Mouse (Mus musculus): ENCODE measurements at regions not wholly inside any gene's neighbourhood (a gene's known extent, or its start where the extent isn't known, plus 50 kb on each side); places are given as distances from the start of the nearest gene placed in this dataset.

GRCm38 (mm10) chr12:106928389-106928788 is 560.0 kb upstream of the 3110018I06Rik start:
- no peak for DNase-seq (ENCODE audit: low read depth, low spot score)
- Histone ChIP-seq H3K36me3 (ENCODE audit: control insufficient read depth, insufficient read depth, low read length, poor library complexity, severe bottlenecking) (no peaks in the 10 kb centered on the region), H3K4me3 (ENCODE audit: insufficient read depth in 1 of 2, low read depth in 1 of 2, low read length in 2 of 2, poor library complexity in 1 of 2, severe bottlenecking in 1 of 2) (no peak overlapping the region), H3K27ac (ENCODE audit: insufficient read depth, low read depth, low read length, poor library complexity, severe bottlenecking) (no peak overlapping the region), H3K9ac (ENCODE audit: insufficient read depth, low read depth, low read length, poor library complexity, severe bottlenecking) (no peak overlapping the region), H3K9me3 (ENCODE audit: control insufficient read depth, insufficient read depth, low read depth, low read length) (no peaks in the 10 kb centered on the region), H3K4me1 (ENCODE audit: control insufficient read depth in 2 of 2, insufficient read depth in 2 of 2, low read length in 2 of 2, poor library complexity in 1 of 2) (no peaks in the 10 kb centered on the region)
- in situ Hi-C loops (cut with MboI; ENCODE audit: low sequenced_read_pairs in 2 of 2, unreplicated experiment in 2 of 2) = no loop called here
- TF ChIP-seq HCFC1 (IDR thresholded peaks at IDR 0.05; ENCODE audit: borderline replicate concordance, insufficient read depth, low read length) (no peak), CHD2 (IDR thresholded peaks at IDR 0.05; ENCODE audit: low read depth, low read length) (no peak), ZC3H11A (IDR thresholded peaks at IDR 0.05; ENCODE audit: borderline replicate concordance, low read depth, low read length) (no peak), ZNF384 (IDR thresholded peaks at IDR 0.05; ENCODE audit: low read depth, low read length) (no peak), MAFK (IDR thresholded peaks at IDR 0.05; ENCODE audit: insufficient read depth, low read depth, low read length) (no peak)

GRCm38 (mm10) chr12:106929161-106929560 is 559.3 kb upstream of the 3110018I06Rik start:
- H3K36me3 ChIP-seq (ENCODE audit: control insufficient read depth, insufficient read depth, low read length, poor library complexity, severe bottlenecking) = no peaks in the 10 kb centered on the region
- H3K9me3 ChIP-seq (ENCODE audit: control insufficient read depth, insufficient read depth, low read depth, low read length) = no peaks in the 10 kb centered on the region
- in situ Hi-C loops (cut with MboI; ENCODE audit: low sequenced_read_pairs in 2 of 2, unreplicated experiment in 2 of 2) = no loop called here
- no peak overlapping the region for H3K9ac ChIP-seq (ENCODE audit: insufficient read depth, low read depth, low read length, poor library complexity, severe bottlenecking)
- TF ChIP-seq ZNF384 (IDR thresholded peaks at IDR 0.05; ENCODE audit: low read depth, low read length) = no peak
- TF ChIP-seq HCFC1 (IDR thresholded peaks at IDR 0.05; ENCODE audit: borderline replicate concordance, insufficient read depth, low read length) = no peak
- TF ChIP-seq MAFK (IDR thresholded peaks at IDR 0.05; ENCODE audit: insufficient read depth, low read depth, low read length) = no peak
- TF ChIP-seq ZC3H11A (IDR thresholded peaks at IDR 0.05; ENCODE audit: borderline replicate concordance, low read depth, low read length) = no peak
- TF ChIP-seq CHD2 (IDR thresholded peaks at IDR 0.05; ENCODE audit: low read depth, low read length) = no peak
- no peak overlapping the region for H3K27ac ChIP-seq (ENCODE audit: insufficient read depth, low read depth, low read length, poor library complexity, severe bottlenecking)
- no peak for DNase-seq (ENCODE audit: low read depth, low spot score)
- H3K4me3 ChIP-seq (ENCODE audit: insufficient read depth in 1 of 2, low read depth in 1 of 2, low read length in 2 of 2, poor library complexity in 1 of 2, severe bottlenecking in 1 of 2) = no peak overlapping the region
- no peaks in the 10 kb centered on the region for H3K4me1 ChIP-seq (ENCODE audit: control insufficient read depth in 2 of 2, insufficient read depth in 2 of 2, low read length in 2 of 2, poor library complexity in 1 of 2)

GRCm38 (mm10) chr12:106931591-106931990 is 556.8 kb upstream of the 3110018I06Rik start:
- no peak for DNase-seq (ENCODE audit: low read depth, low spot score)
- in situ Hi-C loops (cut with MboI; ENCODE audit: low sequenced_read_pairs in 2 of 2, unreplicated experiment in 2 of 2) = no loop called here

GRCm38 (mm10) chr12:106939381-106939780 is 549.1 kb upstream of the 3110018I06Rik start:
- H3K27ac ChIP-seq (ENCODE audit: insufficient read depth, low read depth, low read length, poor library complexity, severe bottlenecking) = no peak overlapping the region
- in situ Hi-C loops (cut with MboI; ENCODE audit: low sequenced_read_pairs in 2 of 2, unreplicated experiment in 2 of 2) = no loop called here
- no peak overlapping the region for H3K4me3 ChIP-seq (ENCODE audit: insufficient read depth in 1 of 2, low read depth in 1 of 2, low read length in 2 of 2, poor library complexity in 1 of 2, severe bottlenecking in 1 of 2)
- DNase-seq (ENCODE audit: low read depth, low spot score) = no peak
- no peaks in the 10 kb centered on the region for H3K36me3 ChIP-seq (ENCODE audit: control insufficient read depth, insufficient read depth, low read length, poor library complexity, severe bottlenecking)
- TF ChIP-seq MAFK (IDR thresholded peaks at IDR 0.05; ENCODE audit: insufficient read depth, low read depth, low read length) (no peak), ZNF384 (IDR thresholded peaks at IDR 0.05; ENCODE audit: low read depth, low read length) (no peak), CHD2 (IDR thresholded peaks at IDR 0.05; ENCODE audit: low read depth, low read length) (no peak), HCFC1 (IDR thresholded peaks at IDR 0.05; ENCODE audit: borderline replicate concordance, insufficient read depth, low read length) (no peak), ZC3H11A (IDR thresholded peaks at IDR 0.05; ENCODE audit: borderline replicate concordance, low read depth, low read length) (no peak)
- no peaks in the 10 kb centered on the region for H3K9me3 ChIP-seq (ENCODE audit: control insufficient read depth, insufficient read depth, low read depth, low read length)
- no peaks in the 10 kb centered on the region; a peak in 1 of 4 replicates for H3K4me1 ChIP-seq (ENCODE audit: control insufficient read depth in 2 of 2, insufficient read depth in 2 of 2, low read length in 2 of 2, poor library complexity in 1 of 2)
- H3K9ac ChIP-seq (ENCODE audit: insufficient read depth, low read depth, low read length, poor library complexity, severe bottlenecking) = no peak overlapping the region

More at GRCm38 (mm10) chr12:106931591-106931990, 556.8 kb upstream of the 3110018I06Rik start:
- Histone ChIP-seq H3K9me3 (ENCODE audit: control insufficient read depth, insufficient read depth, low read depth, low read length) (no peaks in the 10 kb centered on the region), H3K4me3 (ENCODE audit: insufficient read depth in 1 of 2, low read depth in 1 of 2, low read length in 2 of 2, poor library complexity in 1 of 2, severe bottlenecking in 1 of 2) (no peak overlapping the region), H3K36me3 (ENCODE audit: control insufficient read depth, insufficient read depth, low read length, poor library complexity, severe bottlenecking) (no peaks in the 10 kb centered on the region), H3K27ac (ENCODE audit: insufficient read depth, low read depth, low read length, poor library complexity, severe bottlenecking) (no peak overlapping the region), H3K9ac (ENCODE audit: insufficient read depth, low read depth, low read length, poor library complexity, severe bottlenecking) (no peak overlapping the region), H3K4me1 (ENCODE audit: control insufficient read depth in 2 of 2, insufficient read depth in 2 of 2, low read length in 2 of 2, poor library complexity in 1 of 2) (no peaks in the 10 kb centered on the region)
- TF ChIP-seq CHD2 (IDR thresholded peaks at IDR 0.05; ENCODE audit: low read depth, low read length) (no peak), ZC3H11A (IDR thresholded peaks at IDR 0.05; ENCODE audit: borderline replicate concordance, low read depth, low read length) (no peak), MAFK (IDR thresholded peaks at IDR 0.05; ENCODE audit: insufficient read depth, low read depth, low read length) (no peak), ZNF384 (IDR thresholded peaks at IDR 0.05; ENCODE audit: low read depth, low read length) (no peak), HCFC1 (IDR thresholded peaks at IDR 0.05; ENCODE audit: borderline replicate concordance, insufficient read depth, low read length) (no peak)

GRCm38 (mm10) chr12:106943874-106944273 is 544.6 kb upstream of the 3110018I06Rik start:
- TF ChIP-seq HCFC1 (IDR thresholded peaks at IDR 0.05; ENCODE audit: borderline replicate concordance, insufficient read depth, low read length) = no peak
- TF ChIP-seq MAFK (IDR thresholded peaks at IDR 0.05; ENCODE audit: insufficient read depth, low read depth, low read length) = no peak
- no peak for TF ChIP-seq ZC3H11A (IDR thresholded peaks at IDR 0.05; ENCODE audit: borderline replicate concordance, low read depth, low read length)
- no peak for TF ChIP-seq CHD2 (IDR thresholded peaks at IDR 0.05; ENCODE audit: low read depth, low read length)
- no peak for TF ChIP-seq ZNF384 (IDR thresholded peaks at IDR 0.05; ENCODE audit: low read depth, low read length)
- Histone ChIP-seq H3K4me3 (ENCODE audit: insufficient read depth in 1 of 2, low read depth in 1 of 2, low read length in 2 of 2, poor library complexity in 1 of 2, severe bottlenecking in 1 of 2) (no peak overlapping the region), H3K9ac (ENCODE audit: insufficient read depth, low read depth, low read length, poor library complexity, severe bottlenecking) (no peak overlapping the region), H3K36me3 (ENCODE audit: control insufficient read depth, insufficient read depth, low read length, poor library complexity, severe bottlenecking) (no peaks in the 10 kb centered on the region), H3K27ac (ENCODE audit: insufficient read depth, low read depth, low read length, poor library complexity, severe bottlenecking) (no peak overlapping the region), H3K9me3 (ENCODE audit: control insufficient read depth, insufficient read depth, low read depth, low read length) (no peaks in the 10 kb centered on the region), H3K4me1 (ENCODE audit: control insufficient read depth in 2 of 2, insufficient read depth in 2 of 2, low read length in 2 of 2, poor library complexity in 1 of 2) (no peaks in the 10 kb centered on the region; a peak in 1 of 4 replicates)
- in situ Hi-C loops (cut with MboI; ENCODE audit: low sequenced_read_pairs in 2 of 2, unreplicated experiment in 2 of 2) = no loop called here
- DNase-seq (ENCODE audit: low read depth, low spot score) = no peak

Data from ES-E14 (cell line).